Mouse (Mus musculus) limb, embryonic 13.5 days (tissue): Measurements from ENCODE around the gene Gm10318. TPM values are rescaled to one million over a fixed set of nuclear protein-coding genes. Genes with fewer than 3 reads are reported as not detected.

Experiments used
- ATAC-seq: fragments of 200-750 bp; cut with Nextera tagmentation; 2 replicates; pipeline ENCODE4 v1.8.0; 2017; ENCODE audit warnings: low read depth, moderate number of reproducible peaks, moderate TSS enrichment; ENCODE audit not compliant: low FRiP score
- H3K27ac ChIP-seq: fragments of 300-500 bp; sonication (generic); 2 replicates; pipeline ENCODE4 v1.5.1; 2015; ENCODE audit warnings: inconsistent platforms, mild to moderate bottlenecking, moderate library complexity
- H3K27me3 ChIP-seq: fragments of 300-500 bp; sonication (generic); 2 replicates; pipeline ENCODE4 v1.6.1; 2015; ENCODE audit warnings: mild to moderate bottlenecking, inconsistent platforms
- H3K36me3 ChIP-seq: fragments of 300-500 bp; sonication (generic); 2 replicates; pipeline ENCODE4 v1.6.1; 2015; ENCODE audit warnings: inconsistent platforms, mild to moderate bottlenecking, moderate library complexity
- H3K4me1 ChIP-seq: fragments of 300-500 bp; sonication (generic); 2 replicates; pipeline ENCODE4 v1.6.1; 2015; ENCODE audit warnings: inconsistent platforms
- H3K4me2 ChIP-seq: fragments of 300-500 bp; sonication (generic); replicated peaks from 2 replicates; pipeline ENCODE4 v1.6.1; 2015; ENCODE audit warnings: inconsistent platforms, mild to moderate bottlenecking, moderate library complexity
- H3K4me3 ChIP-seq: fragments of 300-500 bp; sonication (generic); 2 replicates; pipeline ENCODE4 v1.5.1; 2015; ENCODE audit warnings: moderate library complexity, mild to moderate bottlenecking, inconsistent platforms
- H3K9ac ChIP-seq: fragments of 300-500 bp; sonication (generic); 2 replicates; pipeline ENCODE4 v1.6.1; 2015; ENCODE audit warnings: mild to moderate bottlenecking, inconsistent platforms
- H3K9me3 ChIP-seq: fragments of 300-500 bp; sonication (generic); 2 replicates; pipeline ENCODE4 v1.6.1; 2016; ENCODE audit warnings: inconsistent platforms
- WGBS: fragments of 180-500 bp; shearing (Covaris S2); methylation state at CpG from one replicate; pipeline ENCODE4 v1.1.7; 2015; 5-methylcytosine and 5-hydroxymethylcytosine counted together
- polyA plus RNA-seq: library from polyadenylated mRNA; unstranded; fragments of >200 nt; fragmentation: Nextera tagmentation; extraction: Ambion mirVana; gene quantifications from 2 replicates; pipeline ENCODE4 v1.2.1, GENCODE M21; 2015

The Gm10318 gene
- polyA plus RNA-seq, 1 experiment from 2014 or later: not detected

DNA sequence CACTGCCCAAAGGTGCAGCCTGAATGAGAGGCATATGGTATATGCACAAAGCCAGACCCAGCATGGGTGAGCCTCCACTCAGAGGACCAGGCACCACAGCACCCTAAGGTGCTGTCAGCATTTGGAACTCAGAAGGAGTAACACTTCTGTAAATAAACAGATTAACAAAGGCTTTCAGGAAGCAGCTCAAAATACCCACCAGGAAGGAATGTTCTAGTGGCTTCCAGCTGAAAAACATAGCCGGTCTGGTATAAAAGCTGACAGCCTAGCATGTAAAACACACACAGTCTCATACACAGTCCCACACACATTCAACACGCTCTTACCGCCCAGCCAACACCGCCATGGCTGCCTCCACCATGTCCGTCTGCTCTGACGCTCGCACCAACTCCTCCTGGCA, 9.0 kb downstream of the Gm10318 start, which contains the start of gene Gm3285:
TSS of gene Gm3285 (plus strand) at position 301 of the 400 bp plus-strand sequence.
- Histone ChIP-seq H3K27ac (no peak within 1 kb of the TSS), H3K4me1 (0 out of 2 replicates have a peak, but pooled peaks cover 5% of the 10 kb centered on the region), H3K36me3 (no peaks in the 10 kb centered on the region), H3K4me2 (no peak within 1 kb of the TSS), H3K27me3 (0 out of 2 replicates have a peak, but pooled peaks cover 3% of the 10 kb centered on the region), H3K9ac (no peak within 1 kb of the TSS), H3K9me3 (no peaks in the 10 kb centered on the region; the same call in 1 of the 2 replicates), H3K4me3 (no peak within 1 kb of the TSS)
- ATAC-seq: no peak
- 51% methylated on average over 7 of the region's 7 CpGs for WGBS

DNA sequence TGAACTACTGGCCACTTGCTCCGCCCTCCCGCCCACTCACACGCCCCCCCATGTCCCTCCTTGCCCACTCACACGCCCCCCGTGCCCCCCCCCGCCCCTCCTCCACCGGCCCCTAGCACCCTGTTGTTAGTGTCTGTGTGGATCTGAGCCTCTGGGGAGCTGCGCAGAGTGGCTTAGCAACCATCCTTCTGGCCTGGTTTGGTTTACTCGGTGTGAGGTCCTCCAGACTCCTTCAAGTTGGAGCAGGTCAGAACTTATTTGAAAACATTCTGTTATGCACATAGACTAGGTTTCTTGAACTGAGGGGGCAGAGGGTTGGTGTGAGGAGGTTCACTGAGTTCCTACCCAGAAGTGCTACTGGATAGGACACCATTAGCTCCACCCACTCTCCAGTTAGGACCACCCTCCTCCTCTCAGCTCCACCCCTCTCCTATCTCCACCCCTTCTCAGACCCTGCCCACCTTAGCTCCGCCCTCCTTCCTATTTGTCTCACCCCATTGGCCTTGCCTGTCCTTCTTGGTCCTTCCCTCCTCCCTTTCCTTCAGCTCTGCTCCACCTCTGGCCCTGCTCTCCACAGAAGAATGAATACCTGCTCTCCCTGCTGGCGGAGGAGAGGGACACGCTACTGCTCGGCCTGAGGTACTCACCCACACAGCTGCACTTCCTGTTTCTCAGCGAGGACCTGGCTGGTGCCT, 11.6 kb downstream of the Gm10318 start:
- no peak overlapping the region for H3K9ac ChIP-seq
- peak; percentile 72 for ATAC-seq
- 27% methylated on average over 14 of the region's 14 CpGs for WGBS
- peak overlapping the region; percentile 28 for H3K4me3 ChIP-seq
- no peak overlapping the region for H3K27ac ChIP-seq
- H3K9me3 ChIP-seq: no peaks in the 10 kb centered on the region
- H3K4me1 ChIP-seq: 0 out of 2 replicates have a peak, but pooled peaks cover 5% of the 10 kb centered on the region
- no peaks in the 10 kb centered on the region for H3K36me3 ChIP-seq
- 0 out of 2 replicates have a peak, but pooled peaks cover 3% of the 10 kb centered on the region for H3K27me3 ChIP-seq
- H3K4me2 ChIP-seq: peak overlapping the region; percentile 52

DNA sequence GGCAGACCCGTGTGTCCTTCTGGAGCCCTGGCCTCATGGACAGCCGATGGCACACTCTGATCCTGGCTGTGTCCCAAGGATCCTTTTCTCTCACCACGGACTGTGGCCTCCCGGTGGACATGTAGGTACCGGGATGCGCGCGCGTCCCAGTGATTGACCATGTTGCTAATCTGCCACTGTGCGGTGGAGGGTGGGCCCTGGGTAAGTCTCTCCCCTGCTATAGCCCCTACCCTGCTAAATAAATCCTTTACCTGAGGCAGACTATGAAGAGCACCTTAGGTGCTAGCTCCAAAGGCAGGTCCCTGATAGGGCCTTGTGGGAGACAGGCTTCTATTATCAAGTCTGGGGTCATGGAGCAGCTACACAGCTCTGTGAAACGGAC, 12.1 kb downstream of the Gm10318 start:
- H3K9me3 ChIP-seq: no peaks in the 10 kb centered on the region
- H3K4me2 ChIP-seq: peak overlapping the region; percentile 52
- 0 out of 2 replicates have a peak, but pooled peaks cover 3% of the 10 kb centered on the region for H3K27me3 ChIP-seq
- no peak for ATAC-seq
- no peak overlapping the region for H3K27ac ChIP-seq
- peak overlapping the region; percentile 28 for H3K4me3 ChIP-seq
- no peak overlapping the region for H3K9ac ChIP-seq
- H3K4me1 ChIP-seq: 0 out of 2 replicates have a peak, but pooled peaks cover 5% of the 10 kb centered on the region
- 36% methylated on average over 11 of the region's 11 CpGs for WGBS
- H3K36me3 ChIP-seq: no peaks in the 10 kb centered on the region

DNA sequence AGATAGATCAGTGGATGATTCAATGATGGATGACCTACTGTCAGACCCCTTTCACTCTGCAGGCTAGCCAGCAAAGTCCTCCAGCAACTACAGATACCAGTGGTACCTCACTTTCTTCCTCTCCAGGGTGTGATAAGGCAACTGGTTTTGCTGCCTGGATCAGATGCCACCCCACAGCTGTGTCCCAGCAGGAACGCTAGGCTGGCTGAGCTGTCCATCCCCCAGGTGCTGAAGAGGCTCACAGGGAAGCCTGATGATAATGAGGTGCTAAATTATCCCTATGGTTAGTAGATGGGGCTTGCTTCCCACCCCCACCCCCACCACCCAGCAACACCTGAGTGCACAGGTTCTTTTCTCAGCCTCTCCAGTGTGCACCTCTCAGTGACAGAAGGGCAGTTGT, 14.9 kb downstream of the Gm10318 start:
- WGBS: 0% methylated on average over 1 of the region's 1 CpGs
- Histone ChIP-seq H3K4me3 (no peak overlapping the region), H3K4me2 (no peak overlapping the region), H3K9me3 (no peaks in the 10 kb centered on the region), H3K27me3 (no peaks in the 10 kb centered on the region), H3K9ac (no peak overlapping the region), H3K4me1 (0 out of 2 replicates have a peak, but pooled peaks cover 5% of the 10 kb centered on the region), H3K27ac (no peak overlapping the region), H3K36me3 (no peaks in the 10 kb centered on the region)
- ATAC-seq: no peak

DNA sequence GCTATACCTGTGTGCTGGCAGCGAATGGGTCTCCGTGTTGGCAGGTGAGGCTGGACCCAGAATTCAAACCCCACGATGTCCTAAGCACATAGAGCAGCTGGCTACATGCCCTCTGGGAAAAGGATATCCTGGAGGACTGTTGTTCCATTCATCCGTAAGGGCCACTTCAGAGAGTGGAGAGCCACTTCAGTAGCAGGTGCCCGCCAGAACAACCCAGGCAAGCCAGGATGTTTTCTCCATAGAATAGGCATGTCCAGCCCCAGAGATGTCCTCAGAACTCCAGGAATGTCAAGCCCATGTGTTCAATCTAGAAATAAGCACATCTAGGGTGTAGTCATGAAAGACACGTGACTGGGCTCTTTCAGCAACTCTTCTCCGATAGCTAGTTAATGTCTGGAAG, 17.0 kb downstream of the Gm10318 start:
- no peak overlapping the region for H3K9ac ChIP-seq
- no peak overlapping the region for H3K27ac ChIP-seq
- H3K36me3 ChIP-seq: no peaks in the 10 kb centered on the region
- no peaks in the 10 kb centered on the region for H3K27me3 ChIP-seq
- 86% methylated on average over 7 of the region's 7 CpGs for WGBS
- ATAC-seq: no peak; the same call in 1 of the 2 replicates
- H3K4me2 ChIP-seq: no peak overlapping the region
- H3K4me3 ChIP-seq: no peak overlapping the region
- H3K4me1 ChIP-seq: no peaks in the 10 kb centered on the region
- H3K9me3 ChIP-seq: no peaks in the 10 kb centered on the region

DNA sequence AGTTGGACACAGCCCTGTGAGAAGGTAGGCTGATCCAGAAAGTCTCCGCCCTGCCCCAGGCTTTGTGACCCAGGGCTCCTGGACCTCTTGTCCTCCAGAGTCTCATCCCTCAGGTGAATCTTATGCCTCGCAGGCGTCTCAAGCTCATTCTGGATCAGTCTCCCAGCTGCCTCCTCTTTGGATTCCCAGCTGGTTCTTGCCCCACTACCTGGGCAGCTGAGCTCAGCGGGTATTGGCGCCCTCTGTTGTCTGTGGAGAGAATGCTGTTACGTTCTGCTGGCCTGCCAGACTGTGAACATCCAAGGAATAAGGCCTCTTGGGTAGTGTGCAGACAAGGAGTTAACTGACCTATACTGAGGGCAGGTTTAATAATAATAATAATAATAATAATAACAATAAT, 26.3 kb downstream of the Gm10318 start:
- no peak for ATAC-seq
- H3K9me3 ChIP-seq: no peaks in the 10 kb centered on the region
- no peak overlapping the region for H3K4me3 ChIP-seq
- H3K4me1 ChIP-seq: no peaks in the 10 kb centered on the region
- 67% methylated on average over 6 of the region's 6 CpGs for WGBS
- no peak overlapping the region for H3K4me2 ChIP-seq
- no peak overlapping the region for H3K27ac ChIP-seq
- no peaks in the 10 kb centered on the region for H3K27me3 ChIP-seq
- no peak overlapping the region for H3K9ac ChIP-seq
- no peaks in the 10 kb centered on the region for H3K36me3 ChIP-seq

DNA sequence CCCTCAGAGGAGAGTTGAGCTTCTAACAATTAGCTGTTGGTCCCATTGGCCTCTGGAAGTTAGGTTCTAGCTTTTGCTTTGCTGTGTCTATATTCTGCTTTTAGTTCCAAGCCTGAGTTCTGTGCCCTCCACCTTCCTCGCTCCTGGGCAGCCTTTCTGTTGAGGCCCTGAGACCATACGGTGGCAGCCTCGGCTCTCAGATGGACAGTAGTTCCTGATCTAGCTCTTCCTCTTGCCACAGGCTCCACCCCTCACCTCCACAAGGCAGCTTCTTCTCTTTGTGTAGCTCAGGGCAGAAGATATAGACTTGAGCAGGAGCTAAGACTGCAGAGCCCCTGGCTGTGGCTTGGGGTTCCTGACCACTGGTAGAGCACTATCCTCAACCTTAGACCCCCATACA, 27.6 kb downstream of the Gm10318 start:
- Histone ChIP-seq H3K27me3 (no peaks in the 10 kb centered on the region), H3K9me3 (no peaks in the 10 kb centered on the region), H3K4me2 (no peak overlapping the region), H3K4me3 (no peak overlapping the region), H3K36me3 (no peaks in the 10 kb centered on the region), H3K9ac (no peak overlapping the region), H3K4me1 (no peaks in the 10 kb centered on the region), H3K27ac (no peak overlapping the region)
- ATAC-seq: no peak
- 89% methylated on average over 3 of the region's 3 CpGs for WGBS

DNA sequence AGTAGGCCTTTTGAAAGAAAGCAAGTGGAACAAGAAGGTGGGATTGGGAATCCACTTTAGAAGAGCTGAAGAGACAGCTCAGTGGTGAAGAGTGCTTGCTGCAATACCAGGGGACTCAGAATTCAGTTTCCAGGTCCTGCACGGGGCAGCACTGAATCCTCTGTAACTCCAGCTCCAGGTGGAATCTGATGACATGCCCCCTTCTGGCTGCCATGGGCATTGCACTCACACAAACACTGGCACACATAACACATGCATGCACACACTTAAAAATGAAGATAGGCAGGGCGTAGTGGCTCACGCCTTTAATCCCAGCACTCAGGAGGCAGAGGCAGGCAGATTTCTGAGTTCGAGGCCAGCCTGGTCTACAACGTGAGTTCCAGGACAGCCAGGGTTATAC, 29.9 kb downstream of the Gm10318 start:
- Histone ChIP-seq H3K27ac (no peak overlapping the region), H3K4me2 (no peak overlapping the region), H3K36me3 (no peaks in the 10 kb centered on the region), H3K4me3 (no peak overlapping the region), H3K27me3 (no peaks in the 10 kb centered on the region), H3K9me3 (no peaks in the 10 kb centered on the region), H3K4me1 (no peaks in the 10 kb centered on the region), H3K9ac (no peak overlapping the region)
- 79% methylated on average over 5 of the region's 5 CpGs for WGBS
- ATAC-seq: no peak

DNA sequence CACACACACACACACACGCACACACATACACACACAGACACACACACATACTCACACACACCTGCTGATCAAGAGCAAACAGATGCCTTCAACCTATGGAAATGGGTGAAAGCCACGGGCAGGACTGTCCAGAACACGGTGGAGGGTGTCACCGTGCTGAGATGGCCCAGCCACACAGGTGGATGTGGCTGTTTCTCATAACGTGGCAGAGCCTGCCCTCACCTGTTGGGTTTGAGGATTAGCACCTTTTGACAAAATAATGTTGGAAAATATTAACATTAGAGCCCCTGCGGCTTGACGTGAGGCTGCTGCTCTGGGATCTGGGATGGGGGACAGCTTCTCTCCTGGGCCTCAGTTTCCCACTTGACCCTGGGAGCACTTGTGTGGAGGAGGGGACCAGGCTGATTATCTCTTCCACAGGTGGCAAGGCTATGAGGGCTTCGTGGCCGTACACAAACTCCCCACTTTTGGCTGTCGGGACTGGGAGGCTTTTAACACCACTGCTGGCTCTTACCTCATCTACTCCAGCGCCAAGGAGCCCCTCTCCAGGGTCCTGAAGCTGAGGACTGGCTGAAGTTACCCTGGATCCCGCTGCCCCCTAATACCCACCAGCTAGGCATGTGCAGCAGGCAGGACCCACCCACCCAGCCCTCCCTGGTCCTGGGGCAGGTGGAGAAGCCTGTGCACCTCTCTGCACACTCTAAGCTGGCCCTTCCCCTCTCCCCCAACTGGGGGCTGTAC, 33.5 kb downstream of the Gm10318 start:
- no peak overlapping the region for H3K4me2 ChIP-seq

DNA sequence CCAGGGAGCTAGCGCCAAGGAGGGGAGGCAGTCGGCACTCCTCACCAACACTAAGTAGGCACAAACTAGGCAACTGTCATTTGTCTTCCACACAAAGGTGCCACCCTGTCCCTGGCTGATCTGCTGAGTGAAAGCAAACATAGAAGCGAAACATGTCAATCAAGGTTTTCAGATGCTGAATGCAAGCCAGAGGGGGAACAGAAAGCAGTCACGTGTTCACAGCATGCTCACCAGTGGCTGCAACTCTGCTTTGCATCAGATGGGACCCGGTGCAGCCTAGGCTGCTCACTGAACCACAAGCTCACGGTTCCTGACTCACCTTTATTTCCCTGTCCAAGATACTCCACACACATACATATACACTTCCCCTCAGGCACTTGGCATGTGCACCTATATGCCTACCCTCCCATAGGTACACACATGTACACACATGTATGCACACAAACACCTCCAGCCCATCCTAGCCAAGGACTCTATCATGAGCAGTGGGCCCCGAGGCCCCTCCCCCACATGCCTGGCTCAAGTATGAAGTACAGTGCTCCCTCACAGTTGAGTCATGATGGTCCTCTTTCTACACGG, 38.4 kb downstream of the Gm10318 start:
- Histone ChIP-seq H3K4me1 (no peaks in the 10 kb centered on the region), H3K4me3 (no peak overlapping the region), H3K9ac (no peak overlapping the region), H3K27ac (no peak overlapping the region), H3K9me3 (peaks cover 5% of the 10 kb centered on the region; the same call in 1 of the 2 replicates), H3K36me3 (no peaks in the 10 kb centered on the region), H3K27me3 (no peaks in the 10 kb centered on the region), H3K4me2 (no peak overlapping the region)
- ATAC-seq: peak; percentile 54; the same call in 1 of the 2 replicates
- 86% methylated on average over 8 of the region's 8 CpGs for WGBS

More for the DNA sequence above, 33.5 kb downstream of the Gm10318 start:
- WGBS: 42% methylated on average over 12 of the region's 12 CpGs
- no peak for ATAC-seq
- no peaks in the 10 kb centered on the region for H3K27me3 ChIP-seq
- H3K27ac ChIP-seq: no peak overlapping the region
- H3K4me1 ChIP-seq: no peaks in the 10 kb centered on the region
- H3K4me3 ChIP-seq: no peak overlapping the region
- H3K9me3 ChIP-seq: peaks cover 5% of the 10 kb centered on the region; the same call in 1 of the 2 replicates
- H3K9ac ChIP-seq: no peak overlapping the region
- H3K36me3 ChIP-seq: no peaks in the 10 kb centered on the region

DNA sequence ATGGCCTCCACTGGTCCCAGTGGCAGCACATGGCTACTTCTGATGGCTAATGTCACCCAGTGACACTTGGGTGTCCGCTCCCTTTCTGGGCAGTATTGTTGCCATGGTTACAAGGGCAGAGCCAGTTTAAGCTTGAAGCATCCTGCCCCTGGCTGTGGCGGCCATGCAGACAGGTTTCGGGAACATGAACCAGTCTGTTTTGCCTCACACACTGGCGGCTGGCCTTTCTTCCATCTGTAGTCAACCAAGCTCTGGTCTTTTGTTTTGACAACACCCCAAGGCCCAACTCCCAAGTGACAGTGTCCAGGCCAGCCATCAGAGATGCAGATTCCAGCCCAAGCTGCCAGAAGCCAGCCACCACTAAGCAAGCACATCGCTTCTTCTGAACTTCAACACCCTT, 42.9 kb downstream of the Gm10318 start:
- no peak overlapping the region for H3K4me2 ChIP-seq
- 57% methylated on average over 5 of the region's 5 CpGs for WGBS
- no peak for ATAC-seq
- H3K4me1 ChIP-seq: no peaks in the 10 kb centered on the region
- no peak overlapping the region for H3K27ac ChIP-seq
- no peak overlapping the region for H3K9ac ChIP-seq
- 0 out of 2 replicates have a peak, but pooled peaks cover 1% of the 10 kb centered on the region for H3K27me3 ChIP-seq
- no peak overlapping the region for H3K4me3 ChIP-seq
- H3K36me3 ChIP-seq: no peaks in the 10 kb centered on the region
- no peaks in the 10 kb centered on the region for H3K9me3 ChIP-seq

DNA sequence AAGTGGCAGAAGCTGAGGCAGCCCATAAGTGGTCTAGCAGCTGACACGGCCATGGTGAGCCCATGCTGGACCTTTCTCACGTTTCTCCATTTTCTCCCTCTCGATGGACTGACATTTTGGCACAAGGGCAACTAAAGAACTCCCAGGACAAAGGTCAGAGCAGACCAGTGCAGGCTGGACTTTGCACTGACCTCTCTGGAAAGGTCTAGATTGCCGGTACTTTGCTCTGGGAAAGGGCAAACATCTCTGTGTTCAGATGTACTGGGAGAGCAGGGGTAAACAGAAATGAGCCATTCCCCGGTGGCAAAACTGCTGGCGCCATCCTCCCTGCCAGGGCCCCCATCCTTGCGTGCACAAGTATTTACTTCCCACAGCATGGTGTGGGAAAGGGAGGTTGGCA, 47.5 kb downstream of the Gm10318 start:
- 85% methylated on average over 7 of the region's 7 CpGs for WGBS
- H3K4me1 ChIP-seq: peaks cover 12% of the 10 kb centered on the region
- ATAC-seq: no peak
- H3K4me3 ChIP-seq: no peak overlapping the region
- H3K9me3 ChIP-seq: no peaks in the 10 kb centered on the region
- H3K27me3 ChIP-seq: peaks cover 18% of the 10 kb centered on the region
- H3K36me3 ChIP-seq: no peaks in the 10 kb centered on the region
- no peak overlapping the region for H3K4me2 ChIP-seq
- no peak overlapping the region for H3K9ac ChIP-seq
- H3K27ac ChIP-seq: no peak overlapping the region
